ENCODE assay signal across 17 mouse cellular contexts in the genomic region with DNA sequence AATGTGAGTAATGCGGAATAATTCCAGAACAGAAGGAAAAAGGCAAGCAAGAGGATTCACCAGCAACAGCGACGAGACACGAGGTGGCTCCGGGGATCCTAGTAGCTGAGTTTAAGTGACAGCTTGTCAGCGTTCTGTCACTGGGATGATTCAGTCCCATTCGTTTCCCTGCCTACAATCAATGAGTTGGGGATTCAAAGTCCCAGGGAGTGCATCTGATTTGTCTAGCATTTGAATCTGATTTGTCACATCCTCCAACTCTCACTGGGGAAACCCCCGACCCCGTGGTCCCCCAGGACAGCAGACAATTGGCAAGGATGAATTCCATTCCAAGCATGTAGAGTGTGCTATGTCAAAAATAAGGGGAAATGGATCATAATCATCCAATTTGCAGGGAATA.
DNase-seq lines count a peak whose midpoint lies in the region; ATAC-seq and TF ChIP-seq lines count a peak whose summit lies in the region.
"Had no signal": no experiment of that assay in that cellular context is flagged by ENCODE, and none has a peak within 500 bp of the region (broad histone marks: within the 10 kb centered on the region; RNA-seq: fewer than 3 reads in every experiment).

No protein-coding gene starts in this region.

- WGBS in forebrain, embryonic 15.5 days = 66% methylated on average over 9 of the region's 9 CpGs
- 34% methylated on average over 9 of the region's 9 CpGs for WGBS in hindbrain, postnatal 0 days
- WGBS in midbrain, embryonic 12.5 days = 51% methylated on average over 9 of the region's 9 CpGs
- WGBS in cerebellum, adult 2 months = 48% methylated on average over 9 of the region's 9 CpGs

- ATAC-seq in forebrain, embryonic 15.5 days (replicated peaks) = peak; percentile 55
- ATAC-seq in hindbrain, postnatal 0 days = no peak; the same call in 1 of the 2 replicates
- ATAC-seq in midbrain, embryonic 12.5 days (ENCODE audit: low FRiP score, low read depth) = peak; percentile 72
- ATAC-seq: intestine, embryonic 15.5 days; Patski had no signal

- no peaks in the 10 kb centered on the region for H3K36me3 ChIP-seq in forebrain, embryonic 15.5 days
- H3K36me3 ChIP-seq in hindbrain, postnatal 0 days (ENCODE audit: insufficient read depth, low read length) = no peaks in the 10 kb centered on the region
- no peaks in the 10 kb centered on the region for H3K36me3 ChIP-seq in midbrain, embryonic 12.5 days
- H3K36me3 ChIP-seq: embryonic facial prominence, embryonic 15.5 days; intestine, embryonic 15.5 days; stomach, embryonic 15.5 days had no signal

- H3K27me3 ChIP-seq in forebrain, embryonic 15.5 days = no peaks in the 10 kb centered on the region
- no peaks in the 10 kb centered on the region for H3K27me3 ChIP-seq in hindbrain, postnatal 0 days (ENCODE audit: insufficient read depth, low read length)
- no peaks in the 10 kb centered on the region for H3K27me3 ChIP-seq in midbrain, embryonic 12.5 days
- no peaks in the 10 kb centered on the region for H3K27me3 ChIP-seq in cerebellum, adult 2 months (ENCODE audit: control insufficient read depth, insufficient read depth, low read length)
- H3K27me3 ChIP-seq: embryonic facial prominence, embryonic 15.5 days; intestine, embryonic 15.5 days; Patski; stomach, embryonic 15.5 days had no signal

- no peak overlapping the region for H3K27ac ChIP-seq in forebrain, embryonic 15.5 days (replicated peaks)
- no peak overlapping the region for H3K27ac ChIP-seq in hindbrain, postnatal 0 days
- 0 out of 2 replicates have a peak overlapping the region, but pooled peaks have one; percentile 10 for H3K27ac ChIP-seq in midbrain, embryonic 12.5 days (replicated peaks)
- H3K27ac ChIP-seq in cerebellum, adult 2 months (ENCODE audit: insufficient read depth, low read length) = no peak overlapping the region
- H3K27ac ChIP-seq: embryonic facial prominence, embryonic 15.5 days; intestine, embryonic 15.5 days; kidney, postnatal 0 days; macrophage; stomach, embryonic 15.5 days had no signal

- H3K9ac ChIP-seq in forebrain, embryonic 15.5 days (replicated peaks) = no peak overlapping the region
- no peak overlapping the region for H3K9ac ChIP-seq in hindbrain, postnatal 0 days (replicated peaks; ENCODE audit: low read length)
- no peak overlapping the region for H3K9ac ChIP-seq in midbrain, embryonic 12.5 days (replicated peaks)
- H3K9ac ChIP-seq: embryonic facial prominence, embryonic 15.5 days; intestine, embryonic 15.5 days; stomach, embryonic 15.5 days had no signal

- peak; percentile 24 for DNase-seq in embryo, embryonic 11 days
- DNase-seq in embryo, embryonic 9.5 days (ENCODE audit: extremely low spot score) = no peak
- no peak for DNase-seq in hindbrain, postnatal 0 days (ENCODE audit: low spot score)
- DNase-seq in thymus, postnatal 10 days (ENCODE audit: low spot score in 2 of 2) = no peak
- no peak for DNase-seq in cerebellum, adult 2 months
- DNase-seq in testis, postnatal 14 days (ENCODE audit: low spot score) = no peak
- DNase-seq: cerebellum, postnatal 14 days; lung, adult 18-20 months had no signal

- TF ChIP-seq CTCF in hindbrain, postnatal 0 days (IDR thresholded peaks at IDR 0.05; ENCODE audit: low read depth) = no peak
- no peak for TF ChIP-seq CTCF in cerebellum, adult 2 months (IDR thresholded peaks at IDR 0.05; ENCODE audit: borderline replicate concordance, insufficient read depth, low read depth, low read length)

- H3K4me3 ChIP-seq in forebrain, embryonic 15.5 days = no peak overlapping the region
- no peak overlapping the region for H3K4me3 ChIP-seq in hindbrain, postnatal 0 days (ENCODE audit: low read length)
- no peak overlapping the region for H3K4me3 ChIP-seq in midbrain, embryonic 12.5 days
- no peak overlapping the region for H3K4me3 ChIP-seq in cerebellum, adult 2 months (replicated peaks; ENCODE audit: insufficient read depth, low read depth, low read length)
- H3K4me3 ChIP-seq: embryonic facial prominence, embryonic 15.5 days; intestine, embryonic 15.5 days; myocyte; stomach, embryonic 15.5 days had no signal

- no peak for TF ChIP-seq POLR2A in cerebellum, adult 2 months (IDR thresholded peaks at IDR 0.05; ENCODE audit: borderline replicate concordance, insufficient read depth, low read length)

- no peaks in the 10 kb centered on the region for H3K9me3 ChIP-seq in forebrain, embryonic 15.5 days
- H3K9me3 ChIP-seq in hindbrain, postnatal 0 days (ENCODE audit: low read length) = no peaks in the 10 kb centered on the region
- no peaks in the 10 kb centered on the region for H3K9me3 ChIP-seq in midbrain, embryonic 12.5 days
- H3K9me3 ChIP-seq: embryonic facial prominence, embryonic 15.5 days; intestine, embryonic 15.5 days; stomach, embryonic 15.5 days had no signal

- H3K4me1 ChIP-seq in forebrain, embryonic 15.5 days = no peaks in the 10 kb centered on the region
- H3K4me1 ChIP-seq in hindbrain, postnatal 0 days (ENCODE audit: insufficient read depth, low read length) = 0 out of 2 replicates have a peak, but pooled peaks cover 4% of the 10 kb centered on the region
- no peaks in the 10 kb centered on the region for H3K4me1 ChIP-seq in midbrain, embryonic 12.5 days
- H3K4me1 ChIP-seq in cerebellum, adult 2 months (ENCODE audit: control insufficient read depth, insufficient read depth, low read length) = no peaks in the 10 kb centered on the region; the same call in 1 of the 2 replicates
- H3K4me1 ChIP-seq: embryonic facial prominence, embryonic 15.5 days; intestine, embryonic 15.5 days; stomach, embryonic 15.5 days had no signal

- H3K4me2 ChIP-seq in forebrain, embryonic 15.5 days (replicated peaks) = no peak overlapping the region
- H3K4me2 ChIP-seq in hindbrain, postnatal 0 days (ENCODE audit: low read depth, low read length) = peak overlapping the region; percentile 35
- no peak overlapping the region; the same call in 1 of the 2 replicates for H3K4me2 ChIP-seq in midbrain, embryonic 12.5 days (replicated peaks)
- H3K4me2 ChIP-seq: embryonic facial prominence, embryonic 15.5 days; intestine, embryonic 15.5 days; stomach, embryonic 15.5 days had no signal
